Mouse (Mus musculus) liver, embryonic 15.5 days (tissue): ENCODE measurements around the gene Gpr137. TPM values are rescaled to one million over a fixed set of nuclear protein-coding genes. Genes with fewer than 3 reads are reported as not detected.
"Not testable (repeated sequence)": the region's sequence is repeated elsewhere in the genome, so short reads cannot be mapped to it uniquely, and the experiment has no call there.

Experiments
- ATAC-seq: fragments of 200-750 bp; cut with Nextera tagmentation; 2 replicates; pipeline ENCODE4 v1.8.0; 2017; ENCODE audit warnings: moderate number of reproducible peaks, mild to moderate bottlenecking, moderate library complexity; ENCODE audit not compliant: insufficient read depth
- H3K27ac ChIP-seq: fragments of 300-500 bp; sonication (generic); replicated peaks from 2 replicates; pipeline ENCODE4 v1.5.1; 2015; ENCODE audit warnings: mild to moderate bottlenecking, inconsistent platforms
- H3K27me3 ChIP-seq: fragments of 300-500 bp; sonication (generic); 2 replicates; pipeline ENCODE4 v1.6.1; 2015; ENCODE audit warnings: mild to moderate bottlenecking, inconsistent platforms
- H3K36me3 ChIP-seq: fragments of 300-500 bp; sonication (generic); replicated peaks from 2 replicates; pipeline ENCODE4 v1.6.1; 2015; ENCODE audit warnings: moderate library complexity, mild to moderate bottlenecking, inconsistent platforms
- H3K4me1 ChIP-seq: fragments of 300-500 bp; sonication (generic); replicated peaks from 2 replicates; pipeline ENCODE4 v1.6.1; 2015; ENCODE audit warnings: inconsistent platforms
- H3K4me2 ChIP-seq: fragments of 300-500 bp; sonication (generic); 2 replicates; pipeline ENCODE4 v1.6.1; 2015; ENCODE audit warnings: moderate library complexity, mild to moderate bottlenecking, inconsistent platforms
- H3K4me3 ChIP-seq: fragments of 300-500 bp; sonication (generic); replicated peaks from 2 replicates; pipeline ENCODE4 v1.5.1; 2015; ENCODE audit warnings: mild to moderate bottlenecking, inconsistent platforms
- H3K9ac ChIP-seq: fragments of 300-500 bp; sonication (generic); 2 replicates; pipeline ENCODE4 v1.6.1; 2015; ENCODE audit warnings: moderate library complexity, mild to moderate bottlenecking, inconsistent platforms
- H3K9me3 ChIP-seq: fragments of 300-500 bp; sonication (generic); replicated peaks from 2 replicates; pipeline ENCODE4 v1.6.1; 2016; ENCODE audit warnings: inconsistent platforms
- WGBS: fragments of 180-500 bp; shearing (Covaris S2); methylation state at CpG from one replicate; pipeline ENCODE4 v1.1.7; 2015; ENCODE audit warnings: mixed read lengths; ENCODE audit not compliant: insufficient replicate concordance; 5-methylcytosine and 5-hydroxymethylcytosine counted together
- polyA plus RNA-seq: library from polyadenylated mRNA; unstranded; fragments of >200 nt; fragmentation: Nextera tagmentation; extraction: Ambion mirVana; gene quantifications from 2 replicates; pipeline ENCODE4 v1.2.1, GENCODE M21; 2015

The Gpr137 gene
- 7.4 TPM in 2 replicates for polyA plus RNA-seq

GRCm38 (mm10) chr19:6942249-6942691 lies at the start of gene Gpr137:
Gene Gpr137 (minus strand): TSS chr19:6942480.
- WGBS = under 1% methylated on average over 27 of the region's 27 CpGs
- Histone ChIP-seq H3K27ac (peak within 1 kb of the TSS; percentile 89), H3K27me3 (no peaks in the 10 kb centered on the region), H3K9me3 (no peaks in the 10 kb centered on the region), H3K9ac (peak within 1 kb of the TSS; percentile 82), H3K4me3 (peak within 1 kb of the TSS; percentile 82), H3K4me2 (peak within 1 kb of the TSS; percentile 96), H3K4me1 (peaks cover 32% of the 10 kb centered on the region), H3K36me3 (no peaks in the 10 kb centered on the region)
- ATAC-seq = peak; percentile 89

- H3K27me3 ChIP-seq, H3K4me3 ChIP-seq, H3K4me2 ChIP-seq, H3K9ac ChIP-seq, H3K9me3 ChIP-seq, H3K27ac ChIP-seq, H3K36me3 ChIP-seq, ATAC-seq: not testable (repeated sequence)
- WGBS = 71% methylated on average over 6 of the region's 6 CpGs
- peaks cover 66% of the 10 kb centered on the region for H3K4me1 ChIP-seq
Measured at GRCm38 (mm10) chr19:6991166-6991565, 48.9 kb upstream of the Gpr137 start.

GRCm38 (mm10) chr19:6990712-6991111 lies 48.4 kb upstream of the Gpr137 start:
- Histone ChIP-seq H3K4me2 (no peak overlapping the region), H3K9ac (no peak overlapping the region), H3K27ac (no peak overlapping the region), H3K9me3 (no peaks in the 10 kb centered on the region), H3K36me3 (peaks cover 1% of the 10 kb centered on the region; the same call in 1 of the 2 replicates), H3K4me3 (no peak overlapping the region), H3K4me1 (peaks cover 66% of the 10 kb centered on the region), H3K27me3 (no peaks in the 10 kb centered on the region)
- ATAC-seq = no peak
- WGBS = 81% methylated on average over 6 of the region's 6 CpGs

- H3K4me2 ChIP-seq = no peak overlapping the region
- WGBS = 84% methylated on average over 8 of the region's 8 CpGs
- ATAC-seq = no peak
- H3K4me1 ChIP-seq = peaks cover 60% of the 10 kb centered on the region
- no peaks in the 10 kb centered on the region for H3K9me3 ChIP-seq
- no peak overlapping the region for H3K4me3 ChIP-seq
- peaks cover 13% of the 10 kb centered on the region for H3K36me3 ChIP-seq
- no peaks in the 10 kb centered on the region for H3K27me3 ChIP-seq
- H3K9ac ChIP-seq = no peak overlapping the region
- no peak overlapping the region for H3K27ac ChIP-seq
Measured at GRCm38 (mm10) chr19:6989251-6989650, 47.0 kb upstream of the Gpr137 start.

GRCm38 (mm10) chr19:6987904-6988285 lies 45.6 kb upstream of the Gpr137 start:
- Histone ChIP-seq H3K27ac (peak overlapping the region; percentile 84; the same call in 1 of the 2 replicates), H3K9me3 (no peaks in the 10 kb centered on the region), H3K4me2 (peak overlapping the region; percentile 100), H3K4me1 (peaks cover 51% of the 10 kb centered on the region), H3K36me3 (peaks cover 24% of the 10 kb centered on the region), H3K4me3 (peak overlapping the region; percentile 76), H3K27me3 (no peaks in the 10 kb centered on the region), H3K9ac (peak overlapping the region; percentile 81)
- no peak for ATAC-seq
- WGBS = 14% methylated on average over 8 of the region's 8 CpGs

- peak within 1 kb of the TSS; percentile 84 for H3K27ac ChIP-seq
- under 1% methylated on average over 84 of the region's 85 CpGs for WGBS
- H3K36me3 ChIP-seq = peaks cover 30% of the 10 kb centered on the region
- H3K27me3 ChIP-seq = no peaks in the 10 kb centered on the region
- H3K9me3 ChIP-seq = no peaks in the 10 kb centered on the region
- peak within 1 kb of the TSS; percentile 76 for H3K4me3 ChIP-seq
- H3K4me1 ChIP-seq = peaks cover 54% of the 10 kb centered on the region
- H3K9ac ChIP-seq = peak within 1 kb of the TSS; percentile 81
- ATAC-seq = peak; percentile 56
- peak within 1 kb of the TSS; percentile 100 for H3K4me2 ChIP-seq
Measured at GRCm38 (mm10) chr19:6987061-6987903, 45.0 kb upstream of the Gpr137 start, which contains the start of gene Vegfb. Gene Vegfb (minus strand): TSS chr19:6987651.

- ATAC-seq = peak; percentile 61
- H3K4me2 ChIP-seq = peak overlapping the region; percentile 100
- H3K4me3 ChIP-seq = peak overlapping the region; percentile 76
- H3K36me3 ChIP-seq = peaks cover 33% of the 10 kb centered on the region
- no peaks in the 10 kb centered on the region for H3K9me3 ChIP-seq
- H3K9ac ChIP-seq = peak overlapping the region; percentile 81; the same call in 1 of the 2 replicates
- no peaks in the 10 kb centered on the region for H3K27me3 ChIP-seq
- WGBS = 53% methylated on average over 10 of the region's 10 CpGs
- peaks cover 55% of the 10 kb centered on the region for H3K4me1 ChIP-seq
- peak overlapping the region; percentile 84 for H3K27ac ChIP-seq
Measured at GRCm38 (mm10) chr19:6985951-6986708, 43.9 kb upstream of the Gpr137 start.

GRCm38 (mm10) chr19:6985300-6985699 lies 43.0 kb upstream of the Gpr137 start:
- Histone ChIP-seq H3K27ac (0 out of 2 replicates have a peak overlapping the region, but pooled peaks have one; percentile 29), H3K9me3 (no peaks in the 10 kb centered on the region), H3K4me1 (peaks cover 58% of the 10 kb centered on the region), H3K36me3 (peaks cover 33% of the 10 kb centered on the region), H3K4me3 (no peak overlapping the region), H3K9ac (no peak overlapping the region), H3K4me2 (no peak overlapping the region; the same call in 1 of the 2 replicates), H3K27me3 (no peaks in the 10 kb centered on the region)
- ATAC-seq = no peak
- 84% methylated on average over 19 of the region's 19 CpGs for WGBS

GRCm38 (mm10) chr19:6983621-6984020 lies 41.3 kb upstream of the Gpr137 start:
- WGBS = 82% methylated on average over 5 of the region's 5 CpGs
- Histone ChIP-seq H3K9me3 (no peaks in the 10 kb centered on the region), H3K9ac (no peak overlapping the region), H3K4me2 (no peak overlapping the region), H3K36me3 (peaks cover 34% of the 10 kb centered on the region), H3K4me3 (no peak overlapping the region), H3K27me3 (no peaks in the 10 kb centered on the region), H3K27ac (no peak overlapping the region), H3K4me1 (peaks cover 66% of the 10 kb centered on the region)
- ATAC-seq = no peak

GRCm38 (mm10) chr19:6981465-6981864 lies 39.2 kb upstream of the Gpr137 start:
- H3K27me3 ChIP-seq = no peaks in the 10 kb centered on the region
- no peaks in the 10 kb centered on the region for H3K9me3 ChIP-seq
- peaks cover 53% of the 10 kb centered on the region for H3K36me3 ChIP-seq
- WGBS = 84% methylated on average over 4 of the region's 4 CpGs
- peak overlapping the region; percentile 98 for H3K4me2 ChIP-seq
- peak overlapping the region; percentile 91 for H3K27ac ChIP-seq
- no peak overlapping the region; the same call in 1 of the 2 replicates for H3K9ac ChIP-seq
- peak overlapping the region; percentile 77 for H3K4me3 ChIP-seq
- peaks cover 66% of the 10 kb centered on the region for H3K4me1 ChIP-seq
- no peak for ATAC-seq
